Mouse (Mus musculus) ES-Bruce4 (cell line): ENCODE measurements at regions not wholly inside any gene's neighbourhood (a gene's known extent, or its start where the extent isn't known, plus 50 kb on each side); places are given as distances from the start of the nearest gene placed in this dataset.

Experiments used
- CTCF ChIP-seq: IDR thresholded peaks from one replicate; pipeline ENCODE4 v1.8.1; 2011; ENCODE audit warnings: low read depth, low read length
- EP300 ChIP-seq: IDR thresholded peaks from 2 replicates; pipeline ENCODE4 v1.6.1; 2011; ENCODE audit warnings: low read depth, low read length; ENCODE audit not compliant: insufficient read depth

DNA sequence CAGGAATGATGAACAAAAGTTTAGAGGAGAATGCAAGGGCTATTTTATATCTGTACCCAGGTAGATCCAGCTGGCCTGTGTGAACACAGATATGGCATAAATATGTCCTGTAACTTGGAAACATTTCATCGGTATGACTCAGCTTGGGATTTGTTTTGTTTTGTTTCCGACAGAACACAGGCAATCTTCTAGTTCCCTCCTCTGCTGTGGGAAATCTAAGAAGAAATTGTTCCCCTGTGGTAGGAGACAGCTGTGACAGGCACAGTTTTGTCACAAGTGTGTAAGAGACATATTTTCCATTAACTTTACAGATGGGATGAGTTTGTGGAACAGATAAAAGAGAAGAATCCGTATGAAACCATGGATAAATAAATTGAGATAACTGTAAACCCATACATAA lies 687.0 kb downstream of the Tpm3-rs7 start:
- TF ChIP-seq CTCF: no peak
- TF ChIP-seq EP300: no peak
